Mouse (Mus musculus): ENCODE results near the gene Atp6v0b. TPM values are rescaled to one million over a fixed set of nuclear protein-coding genes. Genes with fewer than 3 reads are reported as not detected.

The Atp6v0b gene
- total and polyA plus RNA-seq, 2 experiments from 2014 or later: 557 to 599 TPM

DNA sequence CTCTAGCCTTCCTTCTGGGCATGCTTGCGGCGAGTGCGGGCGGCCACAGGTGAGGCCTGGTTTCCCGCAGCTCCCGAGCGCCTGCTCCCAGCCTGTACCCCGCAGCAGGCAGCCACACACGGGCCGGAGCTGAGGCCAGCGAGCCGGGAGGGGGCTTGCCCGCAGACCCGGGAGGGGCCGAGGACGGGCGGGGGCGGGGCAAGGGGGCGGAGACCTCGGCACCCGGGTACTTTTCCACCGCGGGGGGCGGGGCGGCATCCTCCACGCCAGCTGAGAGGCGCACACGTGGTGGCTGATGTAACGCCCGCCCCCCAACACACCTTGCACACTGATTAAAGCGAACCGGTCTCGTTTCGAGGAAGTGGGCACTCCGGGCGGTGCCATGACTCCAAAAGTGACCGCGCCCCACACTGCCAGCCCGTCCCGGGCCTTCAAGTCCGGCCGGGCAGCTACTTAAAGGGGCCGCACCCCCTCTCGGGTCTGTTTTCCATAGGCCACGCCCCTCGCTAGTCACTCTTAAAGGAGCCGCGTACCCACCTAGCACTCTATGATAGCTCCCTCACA lies 50.8 kb downstream of the Atp6v0b start:
- H3K4me1 ChIP-seq (ENCODE audit: insufficient read depth): no peaks in the 10 kb centered on the region
- ATAC-seq: peak; percentile 89
- no peaks in the 10 kb centered on the region for H3K9me3 ChIP-seq (ENCODE audit: low read length)
- peak overlapping the region; percentile 93 for H3K27ac ChIP-seq (ENCODE audit: low read depth, low read length)
- DNase-seq: peak; percentile 92
- no peaks in the 10 kb centered on the region for H3K36me3 ChIP-seq (ENCODE audit: insufficient read depth)
- no peaks in the 10 kb centered on the region for H3K27me3 ChIP-seq (ENCODE audit: insufficient read depth, low read length)
- 3% methylated on average over 48 of the region's 48 CpGs for WGBS
- TF ChIP-seq CTCF (IDR thresholded peaks at IDR 0.05; ENCODE audit: low read depth): no peak
- H3K9ac ChIP-seq: peak overlapping the region; percentile 91
- H3K4me3 ChIP-seq (ENCODE audit: low read depth, low read length): peak overlapping the region; percentile 76
- peak overlapping the region; percentile 91 for H3K4me2 ChIP-seq (ENCODE audit: low read depth)

DNA sequence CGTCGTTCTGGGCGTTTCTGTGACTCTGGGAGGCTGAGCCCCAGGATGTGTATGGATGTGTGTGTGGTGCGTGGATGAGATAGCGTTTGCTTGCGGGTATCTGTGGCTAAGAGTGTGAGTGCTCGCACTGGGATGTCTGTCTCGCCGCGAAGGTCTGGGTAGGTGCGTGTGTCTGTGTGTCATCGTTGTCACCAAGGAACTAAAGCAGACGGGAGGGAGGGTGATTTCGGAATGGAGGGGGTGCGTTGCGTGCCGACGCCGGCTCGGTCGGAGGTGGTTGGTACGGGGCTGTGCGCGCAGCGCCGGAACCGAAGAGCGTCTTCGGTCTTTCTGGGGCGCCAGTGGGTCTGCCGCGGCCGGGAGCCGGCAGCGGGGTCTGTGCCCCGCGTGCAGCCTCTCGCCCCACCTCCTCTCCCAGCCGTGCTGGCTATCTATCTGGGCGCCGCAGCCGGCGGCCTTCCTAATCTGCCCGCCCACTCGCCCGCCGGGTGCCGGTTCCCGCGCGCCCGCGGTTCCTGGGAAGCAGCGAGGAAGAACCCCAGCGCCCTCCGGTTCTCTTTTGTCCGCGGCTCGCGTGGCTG lies 51.5 kb downstream of the Atp6v0b start:
- Histone ChIP-seq H3K27ac (ENCODE audit: low read depth, low read length) (peak overlapping the region; percentile 93), H3K4me2 (ENCODE audit: low read depth) (peak overlapping the region; percentile 91), H3K9ac (peak overlapping the region; percentile 91), H3K4me3 (ENCODE audit: low read depth, low read length) (peak overlapping the region; percentile 76), H3K4me1 (ENCODE audit: insufficient read depth) (no peaks in the 10 kb centered on the region), H3K36me3 (ENCODE audit: insufficient read depth) (no peaks in the 10 kb centered on the region), H3K27me3 (ENCODE audit: insufficient read depth, low read length) (no peaks in the 10 kb centered on the region), H3K9me3 (ENCODE audit: low read length) (no peaks in the 10 kb centered on the region)
- peak; percentile 62 for ATAC-seq
- TF ChIP-seq CTCF (IDR thresholded peaks at IDR 0.05; ENCODE audit: low read depth): no peak
- WGBS: under 1% methylated on average over 60 of the region's 60 CpGs
- peak; percentile 79 for DNase-seq

- peak overlapping the region; percentile 76 for H3K4me3 ChIP-seq (ENCODE audit: low read depth, low read length)
- H3K9ac ChIP-seq: peak overlapping the region; percentile 91
- WGBS: under 1% methylated on average over 36 of the region's 36 CpGs
- no peaks in the 10 kb centered on the region for H3K36me3 ChIP-seq (ENCODE audit: insufficient read depth)
- H3K4me1 ChIP-seq (ENCODE audit: insufficient read depth): no peaks in the 10 kb centered on the region
- ATAC-seq: peak; percentile 40
- peak; percentile 45 for TF ChIP-seq CTCF (IDR thresholded peaks at IDR 0.05; ENCODE audit: low read depth)
- peak overlapping the region; percentile 91 for H3K4me2 ChIP-seq (ENCODE audit: low read depth)
- H3K27ac ChIP-seq (ENCODE audit: low read depth, low read length): peak overlapping the region; percentile 93
- no peaks in the 10 kb centered on the region for H3K9me3 ChIP-seq (ENCODE audit: low read length)
- DNase-seq: peak; percentile 80
- H3K27me3 ChIP-seq (ENCODE audit: insufficient read depth, low read length): no peaks in the 10 kb centered on the region
These were observed 52.1 kb downstream of the Atp6v0b start for GRCm38 (mm10) chr4:117834845-117835530.

GRCm38 (mm10) chr4:117834457-117834844 lies 52.7 kb downstream of the Atp6v0b start, which contains the start of gene Slc6a9:
TSS of gene Slc6a9 (plus strand) at chr4:117834506.
- no peaks in the 10 kb centered on the region for H3K4me1 ChIP-seq (ENCODE audit: insufficient read depth)
- H3K9me3 ChIP-seq (ENCODE audit: low read length): no peaks in the 10 kb centered on the region
- peak within 1 kb of the TSS; percentile 76 for H3K4me3 ChIP-seq (ENCODE audit: low read depth, low read length)
- 23% methylated on average over 3 of the region's 3 CpGs for WGBS
- TF ChIP-seq CTCF (IDR thresholded peaks at IDR 0.05; ENCODE audit: low read depth): no peak
- no peaks in the 10 kb centered on the region for H3K27me3 ChIP-seq (ENCODE audit: insufficient read depth, low read length)
- no peaks in the 10 kb centered on the region for H3K36me3 ChIP-seq (ENCODE audit: insufficient read depth)
- H3K9ac ChIP-seq: peak within 1 kb of the TSS; percentile 91
- ATAC-seq (no peak), DNase-seq (no peak)
- H3K27ac ChIP-seq (ENCODE audit: low read depth, low read length): peak within 1 kb of the TSS; percentile 93
- H3K4me2 ChIP-seq (ENCODE audit: low read depth): peak within 1 kb of the TSS; percentile 91

Other genes with a start within 250 kb of the Atp6v0b start
- gene Dmap1, start 205.1 kb downstream of the Atp6v0b start, total RNA-seq (2014; rRNA removed): 75.0 and 88.4 TPM in 2 replicates
- gene Dmap1, start 205.1 kb downstream of the Atp6v0b start, polyA plus RNA-seq (2015; fragmentation: Nextera tagmentation; extraction: Ambion mirVana): 80.4 and 84.7 TPM in 2 replicates
- not detected in 2 replicates for gene Gm12845, start 162.9 kb downstream of the Atp6v0b start, total RNA-seq (2014; rRNA removed)
- gene Gm12845, start 162.9 kb downstream of the Atp6v0b start, polyA plus RNA-seq (2015; fragmentation: Nextera tagmentation; extraction: Ambion mirVana): not detected in 2 replicates
- gene Klf17, start 121.7 kb downstream of the Atp6v0b start, total RNA-seq (2014; rRNA removed): not detected in 2 replicates
- gene Klf17, start 121.7 kb downstream of the Atp6v0b start, polyA plus RNA-seq (2015; fragmentation: Nextera tagmentation; extraction: Ambion mirVana): not detected in 2 replicates
- 30.6 and 35.0 TPM in 2 replicates for gene Slc6a9, start 52.8 kb downstream of the Atp6v0b start, total RNA-seq (2014; rRNA removed)
- 18.7 and 33.7 TPM in 2 replicates for gene Slc6a9, start 52.8 kb downstream of the Atp6v0b start, polyA plus RNA-seq (2015; fragmentation: Nextera tagmentation; extraction: Ambion mirVana)
- gene Ccdc24, start 14.8 kb downstream of the Atp6v0b start, total RNA-seq (2014; rRNA removed): 3.4 and 7.7 TPM in 2 replicates
- gene Ccdc24, start 14.8 kb downstream of the Atp6v0b start, polyA plus RNA-seq (2015; fragmentation: Nextera tagmentation; extraction: Ambion mirVana): 0.94 and 1.5 TPM in 2 replicates
- gene B4galt2, start 3.8 kb downstream of the Atp6v0b start, total RNA-seq (2014; rRNA removed): 179 and 192 TPM in 2 replicates
- gene B4galt2, start 3.8 kb downstream of the Atp6v0b start, polyA plus RNA-seq (2015; fragmentation: Nextera tagmentation; extraction: Ambion mirVana): 89.0 and 90.6 TPM in 2 replicates
- 21.6 and 22.3 TPM in 2 replicates for gene Dph2, start 4.7 kb upstream of the Atp6v0b start, total RNA-seq (2014; rRNA removed)
- 16.7 and 17.4 TPM in 2 replicates for gene Dph2, start 4.7 kb upstream of the Atp6v0b start, polyA plus RNA-seq (2015; fragmentation: Nextera tagmentation; extraction: Ambion mirVana)
- 37.9 and 42.9 TPM in 2 replicates for gene Ipo13, start 27.7 kb upstream of the Atp6v0b start, total RNA-seq (2014; rRNA removed)
- 58.1 and 61.8 TPM in 2 replicates for gene Ipo13, start 27.7 kb upstream of the Atp6v0b start, polyA plus RNA-seq (2015; fragmentation: Nextera tagmentation; extraction: Ambion mirVana)
- 0.62 and 1.0 TPM in 2 replicates for gene Artn, start 42.4 kb upstream of the Atp6v0b start, total RNA-seq (2014; rRNA removed)
- gene Artn, start 42.4 kb upstream of the Atp6v0b start, polyA plus RNA-seq (2015; fragmentation: Nextera tagmentation; extraction: Ambion mirVana): 0.42 and 0.54 TPM in 2 replicates
- gene St3gal3, start 247.6 kb upstream of the Atp6v0b start, total RNA-seq (2014; rRNA removed): 32.6 and 36.1 TPM in 2 replicates
- gene St3gal3, start 247.6 kb upstream of the Atp6v0b start, polyA plus RNA-seq (2015; fragmentation: Nextera tagmentation; extraction: Ambion mirVana): 11.2 and 11.3 TPM in 2 replicates

Measured in forebrain, postnatal 0 days (tissue).